Mouse (Mus musculus) small intestine, adult 2 months (tissue): Measurements from ENCODE around the gene Dclk1.

Source experiments
- CTCF ChIP-seq: fragments of 200-500 bp; IDR thresholded peaks from 2 replicates; pipeline ENCODE4 v1.5.1; 2012; ENCODE audit warnings: low read depth, mild to moderate bottlenecking, control low read depth, inconsistent platforms, low read length, moderate library complexity, mixed read lengths; ENCODE audit not compliant: insufficient replicate concordance, insufficient read length; ENCODE audit errors: extremely low read depth
- POLR2A ChIP-seq: fragments of 200-500 bp; IDR thresholded peaks from 2 replicates; pipeline ENCODE4 v1.6.1; 2012; ENCODE audit warnings: low read depth, mild to moderate bottlenecking, control low read depth, inconsistent platforms, low read length, moderate library complexity

GRCm38 (mm10) chr3:55542310-55542709 lies 300.1 kb downstream of the Dclk1 start:
- TF ChIP-seq CTCF (0 out of 2 replicates have a peak, but pooled peaks have one; percentile 5), POLR2A (no peak)
